In the genomic region with DNA sequence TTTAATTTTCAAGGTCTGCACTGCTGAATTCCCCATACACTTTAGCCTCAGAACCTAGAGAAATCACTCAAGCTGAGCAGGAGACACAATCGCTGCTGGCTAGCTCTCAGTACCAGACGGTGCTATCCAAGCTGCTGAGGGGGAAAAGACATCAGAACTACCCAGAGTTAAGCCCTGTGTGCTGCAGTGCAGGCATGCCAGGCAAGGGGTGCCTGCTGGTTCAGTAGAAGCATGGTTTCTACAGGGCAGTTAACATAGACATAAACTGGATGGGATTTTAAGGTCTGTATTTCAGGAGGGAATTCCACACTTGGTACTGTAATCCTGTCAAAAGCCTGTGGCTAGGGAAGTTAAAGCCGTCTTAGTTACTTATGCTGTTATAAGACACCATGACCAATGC, we compare ENCODE assay signal across 16 mouse cellular contexts.
"Had no signal": no experiment of that assay in that cellular context is flagged by ENCODE, and none has a peak within 500 bp of the region (broad histone marks: within the 10 kb centered on the region; RNA-seq: fewer than 3 reads in every experiment).

No protein-coding gene starts in this region.

- H3K4me3 ChIP-seq: neural tube, embryonic 13.5 days; neural tube, embryonic 15.5 days; stomach, embryonic 15.5 days had no signal

- H3K9ac ChIP-seq: neural tube, embryonic 13.5 days; neural tube, embryonic 15.5 days; stomach, embryonic 15.5 days had no signal

- DNase-seq: retina, postnatal 1 day; right cerebral cortex, adult 18-20 months; right cerebral cortex, postnatal 14 days; right cerebral cortex, postnatal 25 days; right cerebral cortex, postnatal 4 days; spleen, adult 18-20 months; thymus, adult 18-20 months; thymus, adult 2 months; thymus, postnatal 14 days; thymus, postnatal 25 days; thymus, postnatal 36 days; thymus, postnatal 4 days had no signal

- H3K4me1 ChIP-seq: neural tube, embryonic 13.5 days; neural tube, embryonic 15.5 days; stomach, embryonic 15.5 days had no signal

- H3K4me2 ChIP-seq: neural tube, embryonic 13.5 days; neural tube, embryonic 15.5 days; stomach, embryonic 15.5 days had no signal

- H3K27ac ChIP-seq: neural tube, embryonic 13.5 days; neural tube, embryonic 15.5 days; stomach, embryonic 15.5 days; stomach, postnatal 0 days had no signal

- H3K36me3 ChIP-seq: neural tube, embryonic 13.5 days; neural tube, embryonic 15.5 days; stomach, embryonic 15.5 days had no signal

- H3K9me3 ChIP-seq: neural tube, embryonic 13.5 days; neural tube, embryonic 15.5 days; stomach, embryonic 15.5 days had no signal

- H3K27me3 ChIP-seq: neural tube, embryonic 13.5 days; neural tube, embryonic 15.5 days; stomach, embryonic 15.5 days had no signal
